Mouse (Mus musculus) testis, postnatal 10 days (tissue): Measurements from ENCODE around the gene Hist1h3f.
A peak's percentile ranks its signal among the peaks of the same experiment; 100 is the strongest.
"Not testable (repeated sequence)": the region's sequence is repeated elsewhere in the genome, so short reads cannot be mapped to it uniquely, and the experiment has no call there.

Source experiments
- DNase-seq: peaks from one replicate; pipeline ENCODE4 v3.0.0; 2021; ENCODE audit warnings: low spot score

The Hist1h3f gene

DNA sequence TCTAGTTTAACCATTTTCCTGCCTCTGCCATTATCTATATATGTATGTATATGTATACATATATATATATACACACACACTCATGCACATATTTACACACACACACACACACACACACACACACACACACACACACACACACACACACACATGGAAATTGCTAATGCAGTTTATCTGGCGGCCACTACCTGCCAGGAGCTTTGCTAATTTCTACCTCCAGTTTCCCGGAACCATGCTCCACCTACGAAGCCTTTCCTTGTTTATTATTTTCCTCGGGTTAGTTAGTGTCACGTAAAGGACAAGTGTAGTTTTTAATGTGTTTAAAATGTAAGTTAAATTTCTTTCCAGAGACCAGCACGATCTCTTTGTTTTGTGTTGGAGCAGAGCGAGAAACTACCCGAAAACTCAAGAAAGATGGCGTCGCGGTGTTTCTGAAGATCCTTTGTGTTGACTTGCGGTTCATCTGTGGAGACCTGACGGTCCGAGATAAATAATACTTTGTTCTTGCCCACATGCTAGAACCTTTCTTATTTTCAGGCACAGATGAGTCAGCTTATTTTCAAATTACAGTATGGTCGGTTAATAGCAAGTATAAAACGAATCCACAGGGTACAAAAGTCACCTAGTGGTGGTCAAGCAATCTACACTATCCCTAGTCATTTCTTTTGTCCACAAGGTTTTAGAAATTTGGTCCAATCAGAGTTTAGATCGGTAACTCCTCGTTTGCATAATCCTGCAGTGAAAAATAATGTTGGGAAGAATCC lies 19.0 kb downstream of the Hist1h3f start:
- DNase-seq = no peak

DNA sequence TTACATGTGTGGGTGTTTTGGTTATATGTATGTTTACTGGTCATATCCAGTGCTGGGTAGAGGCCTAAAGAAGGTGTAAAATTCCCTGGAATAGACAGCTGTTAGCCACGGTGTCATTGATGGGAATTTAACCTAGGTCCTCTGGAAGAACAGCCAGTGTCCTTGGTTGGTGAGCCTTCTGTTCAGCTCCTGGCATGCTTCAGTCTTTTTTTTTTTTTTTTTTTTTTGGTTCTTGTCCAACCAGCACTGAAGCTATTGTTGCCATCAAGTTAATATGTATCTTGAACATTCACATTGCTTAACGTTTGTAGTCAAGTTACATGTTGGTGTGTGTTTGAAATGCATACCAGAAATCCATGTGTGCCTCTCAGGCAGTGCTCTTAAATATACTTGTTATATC lies 20.6 kb downstream of the Hist1h3f start:
- DNase-seq = no peak

DNA sequence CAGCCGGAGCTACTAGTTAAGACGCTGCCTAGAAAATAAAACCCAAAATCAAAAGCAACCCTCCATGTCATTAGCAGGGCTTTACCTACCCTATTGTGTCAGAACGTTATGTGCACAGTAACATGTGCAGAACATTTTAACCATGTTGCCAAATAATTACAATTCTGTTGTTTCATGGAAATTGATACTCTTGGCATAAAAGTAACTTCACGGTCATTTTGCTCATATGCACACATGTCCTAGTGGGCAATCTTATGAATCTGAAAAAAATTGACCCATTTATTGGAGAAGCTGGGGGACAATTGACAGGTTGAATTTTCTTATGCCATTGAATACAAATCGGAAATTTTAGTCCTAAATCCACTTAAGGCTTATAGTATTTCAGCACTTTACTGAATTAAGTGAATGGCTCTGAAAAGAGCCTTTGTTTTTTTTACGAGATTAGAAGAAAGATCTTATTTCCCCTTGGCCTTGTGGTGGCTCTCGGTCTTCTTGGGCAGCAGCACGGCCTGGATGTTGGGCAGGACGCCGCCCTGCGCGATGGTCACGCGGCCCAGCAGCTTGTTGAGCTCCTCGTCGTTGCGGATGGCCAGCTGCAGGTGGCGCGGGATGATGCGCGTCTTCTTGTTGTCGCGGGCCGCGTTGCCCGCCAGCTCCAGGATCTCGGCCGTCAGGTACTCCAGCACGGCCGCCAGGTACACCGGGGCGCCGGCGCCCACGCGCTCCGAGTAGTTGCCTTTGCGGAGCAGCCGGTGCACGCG lies 26.6 kb downstream of the Hist1h3f start:
- DNase-seq = not testable (repeated sequence)

DNA sequence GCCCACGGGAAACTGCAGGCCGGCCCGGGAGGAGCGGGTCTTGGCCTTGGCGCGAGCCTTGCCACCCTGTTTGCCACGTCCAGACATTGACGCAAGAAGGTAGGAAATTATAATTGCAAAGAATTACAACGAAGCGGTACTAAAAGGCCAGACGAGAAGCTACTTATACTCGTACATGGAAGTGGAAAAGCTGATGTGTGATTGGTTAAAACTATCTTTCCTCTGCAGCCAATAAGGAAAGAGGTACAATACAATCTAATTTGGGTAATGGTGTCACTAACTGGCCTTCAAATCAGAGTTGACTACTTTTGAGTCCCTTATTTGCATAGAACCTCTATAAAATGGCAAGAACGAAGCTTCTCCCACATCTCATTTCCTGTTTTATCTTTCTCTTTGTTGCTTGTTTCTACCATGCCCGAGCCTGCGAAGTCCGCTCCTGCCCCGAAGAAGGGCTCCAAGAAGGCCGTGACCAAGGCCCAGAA lies 27.2 kb downstream of the Hist1h3f start, which contains the start of the genes Hist1h2ae and Hist1h2bg:
Gene Hist1h2ae (minus strand): TSS at position 199 of the 482 bp plus-strand sequence.
Gene Hist1h2bg (plus strand): TSS at position 375 of the 482 bp plus-strand sequence.
- peak; percentile 58 for DNase-seq

DNA sequence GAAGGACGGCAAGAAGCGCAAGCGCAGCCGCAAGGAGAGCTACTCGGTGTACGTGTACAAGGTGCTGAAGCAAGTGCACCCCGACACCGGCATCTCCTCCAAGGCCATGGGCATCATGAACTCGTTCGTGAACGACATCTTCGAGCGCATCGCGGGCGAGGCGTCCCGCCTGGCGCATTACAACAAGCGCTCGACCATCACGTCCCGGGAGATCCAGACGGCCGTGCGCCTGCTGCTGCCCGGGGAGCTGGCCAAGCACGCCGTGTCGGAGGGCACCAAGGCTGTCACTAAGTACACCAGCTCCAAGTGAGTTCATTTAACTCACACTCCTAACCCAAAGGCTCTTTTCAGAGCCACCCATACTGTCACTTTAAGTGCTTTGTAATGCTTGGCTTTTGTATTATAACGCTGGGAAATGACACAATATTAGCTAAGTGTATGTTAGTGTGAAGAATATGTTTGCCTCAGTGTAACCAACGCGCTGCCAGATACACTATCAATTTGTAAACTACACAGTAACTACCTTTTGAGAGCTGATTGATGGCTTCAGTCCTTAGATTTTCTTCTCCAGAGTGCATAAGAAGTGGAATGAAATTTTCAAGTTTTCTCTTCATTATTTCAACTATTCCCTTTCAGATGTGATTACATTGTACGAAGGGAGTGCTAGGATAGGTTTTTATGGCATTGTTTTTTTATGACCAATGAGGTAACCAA lies 27.8 kb downstream of the Hist1h3f start:
- DNase-seq = not testable (repeated sequence)

DNA sequence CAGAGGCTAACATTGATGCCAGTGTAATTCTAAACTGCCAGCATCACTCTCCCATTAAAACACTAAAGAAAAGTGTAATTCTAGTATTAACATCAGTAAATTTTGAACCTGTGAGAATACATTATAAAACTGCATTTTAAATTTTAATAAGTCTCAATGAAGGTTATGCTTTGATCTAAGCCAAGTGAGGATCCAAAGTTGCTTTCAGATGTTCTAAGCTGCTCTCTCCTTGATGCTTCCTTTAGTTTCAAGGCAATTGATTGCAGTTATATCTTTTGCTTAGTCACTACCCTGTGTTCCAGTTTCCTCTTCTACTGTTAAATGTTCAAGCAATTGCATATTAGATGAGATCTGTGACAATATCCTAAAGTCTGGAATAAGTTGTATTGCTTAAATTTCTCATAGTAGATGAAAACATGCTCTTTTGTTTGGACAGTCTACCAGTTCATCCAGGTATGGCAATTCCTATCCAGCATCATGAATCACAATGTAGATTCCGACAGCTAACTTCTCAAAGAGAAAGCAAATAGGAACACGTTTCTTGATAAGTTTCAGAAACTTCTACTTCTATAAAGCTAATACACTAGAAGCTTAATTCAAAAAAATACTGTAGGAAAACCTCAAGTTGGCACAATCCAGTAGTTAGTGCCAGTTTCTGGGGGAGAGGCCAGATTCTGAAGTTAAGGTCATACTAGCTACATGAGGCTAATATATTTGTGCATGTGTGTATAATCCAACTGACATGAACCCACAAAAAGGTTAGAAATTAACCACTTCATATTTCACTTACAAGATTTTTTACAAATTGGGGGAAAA lies 28.6 kb downstream of the Hist1h3f start:
- no peak for DNase-seq

- not testable (repeated sequence) for DNase-seq
These were observed 29.4 kb downstream of the Hist1h3f start for GRCm38 (mm10) chr13:23573034-23573897.

GRCm38 (mm10) chr13:23573898-23574524 lies 30.2 kb downstream of the Hist1h3f start, which contains the start of the genes Hist1h2bf and Hist1h2ad:
TSS of gene Hist1h2bf (minus strand) at chr13:23574196.
TSS of gene Hist1h2ad (plus strand) at chr13:23574381.
- peak; percentile 80 for DNase-seq

- DNase-seq = not testable (repeated sequence)
These were observed 30.8 kb downstream of the Hist1h3f start for GRCm38 (mm10) chr13:23574546-23575170.

- DNase-seq = no peak
These were observed 31.5 kb downstream of the Hist1h3f start, which contains the start of gene Hist1h3d for GRCm38 (mm10) chr13:23575271-23575851. TSS of gene Hist1h3d (plus strand) at chr13:23575763.

DNA sequence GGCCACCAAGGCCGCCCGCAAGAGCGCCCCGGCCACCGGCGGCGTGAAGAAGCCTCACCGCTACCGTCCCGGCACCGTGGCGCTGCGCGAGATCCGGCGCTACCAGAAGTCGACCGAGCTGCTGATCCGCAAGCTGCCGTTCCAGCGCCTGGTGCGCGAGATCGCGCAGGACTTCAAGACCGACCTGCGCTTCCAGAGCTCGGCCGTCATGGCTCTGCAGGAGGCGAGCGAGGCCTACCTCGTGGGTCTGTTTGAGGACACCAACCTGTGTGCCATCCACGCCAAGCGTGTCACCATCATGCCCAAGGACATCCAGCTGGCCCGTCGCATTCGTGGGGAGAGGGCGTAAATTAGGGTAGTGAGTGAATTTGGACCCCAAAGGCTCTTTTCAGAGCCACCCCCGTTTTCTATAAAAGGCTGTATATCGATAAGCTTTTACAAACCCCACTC lies 32.0 kb downstream of the Hist1h3f start:
- not testable (repeated sequence) for DNase-seq

DNA sequence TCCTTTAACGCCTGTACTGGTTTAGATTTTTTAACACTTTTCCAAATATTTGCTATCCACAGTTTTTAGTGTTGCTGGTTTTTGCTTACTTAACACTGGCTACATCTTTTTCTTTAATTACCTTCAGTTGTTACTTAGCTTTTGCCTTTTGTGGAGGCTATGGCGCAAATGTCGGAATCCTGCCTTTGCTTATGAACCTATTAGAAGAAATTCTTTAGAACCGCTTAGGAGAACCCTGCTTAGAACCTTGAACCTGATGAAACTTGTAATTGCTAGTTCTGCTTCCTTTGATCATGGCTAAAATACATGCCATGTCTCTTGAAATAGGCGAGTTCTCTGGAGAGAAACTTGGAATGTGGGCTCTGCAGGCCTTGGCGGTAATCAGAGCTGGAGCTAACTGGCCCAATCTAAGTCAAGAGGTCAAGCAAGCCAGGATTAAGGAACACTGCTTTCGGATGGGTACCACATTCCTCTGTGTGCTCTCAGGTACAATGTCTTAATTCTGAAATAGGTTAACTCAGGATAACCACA lies 32.6 kb downstream of the Hist1h3f start:
- DNase-seq = no peak

- no peak for DNase-seq
These were observed 33.2 kb downstream of the Hist1h3f start for GRCm38 (mm10) chr13:23576906-23577639.

- DNase-seq = no peak
These were observed 34.0 kb downstream of the Hist1h3f start for GRCm38 (mm10) chr13:23577835-23578234.

GRCm38 (mm10) chr13:23581408-23582218 lies 37.8 kb downstream of the Hist1h3f start, which contains the start of gene Hist1h4d:
TSS of gene Hist1h4d (plus strand) at chr13:23581598.
- DNase-seq = peak; percentile 91

DNA sequence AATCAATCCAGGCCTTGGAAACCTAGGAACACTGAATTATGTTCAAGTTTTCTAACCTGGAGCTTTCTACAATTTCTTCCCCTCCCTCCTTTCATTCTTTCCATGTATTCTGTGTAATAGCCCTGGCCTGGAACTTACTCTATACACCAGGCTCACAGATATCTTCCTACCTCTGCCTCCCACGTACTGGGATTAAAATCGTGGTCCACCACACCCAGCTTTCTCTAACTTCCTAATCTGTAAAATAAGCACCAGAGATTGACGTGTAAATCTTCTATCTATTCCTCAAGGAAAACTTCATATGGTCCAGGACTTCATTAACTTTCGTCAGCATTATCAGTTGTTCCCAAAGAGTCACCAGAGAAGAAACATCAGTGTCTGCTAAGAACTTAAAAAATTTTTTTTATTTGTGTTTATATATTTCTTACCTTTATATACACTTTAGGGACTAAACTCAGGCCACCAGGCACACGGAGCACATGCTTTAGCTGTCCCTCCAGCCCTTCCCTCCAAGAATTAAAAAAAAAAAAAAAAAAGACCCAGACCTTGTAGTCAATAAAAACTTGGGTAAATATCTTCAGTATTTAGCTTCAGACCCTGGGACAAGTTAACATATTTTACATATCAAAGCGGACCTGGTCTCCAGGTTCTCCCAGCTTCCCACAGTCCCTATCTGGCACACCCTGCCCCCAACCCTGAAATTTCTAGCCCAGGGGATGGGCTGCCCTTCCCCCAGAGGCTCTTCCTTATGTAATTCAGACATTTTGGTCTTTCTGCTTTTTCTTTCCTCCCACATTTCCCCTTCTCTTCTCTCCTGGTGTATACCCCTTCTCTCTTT lies 38.6 kb downstream of the Hist1h3f start:
- DNase-seq = no peak
